Mouse (Mus musculus) midbrain, embryonic 11.5 days (tissue): ENCODE data around the gene Lmf1. TPM values are rescaled to one million over a fixed set of nuclear protein-coding genes. Genes with fewer than 3 reads are reported as not detected.

Source experiments
- ATAC-seq: fragments of 200-750 bp; cut with Nextera tagmentation; 2 replicates; pipeline ENCODE4 v1.8.0; 2017; ENCODE audit warnings: moderate TSS enrichment, moderate library complexity; ENCODE audit not compliant: low FRiP score
- DNase-seq: peaks from one replicate; pipeline ENCODE4 v3.0.0; 2015; ENCODE audit warnings: low spot score; ENCODE audit errors: missing footprints
- H3K27ac ChIP-seq: fragments of 300-500 bp; sonication (generic); 2 replicates; pipeline ENCODE4 v1.5.1; 2014; ENCODE audit warnings: low read depth, low read length
- H3K27me3 ChIP-seq: fragments of 300-500 bp; sonication (generic); 2 replicates; pipeline ENCODE4 v1.6.1; 2014; ENCODE audit warnings: mild to moderate bottlenecking, low read length, moderate library complexity, mixed read lengths; ENCODE audit not compliant: control insufficient read depth, insufficient read depth
- H3K36me3 ChIP-seq: fragments of 300-500 bp; sonication (generic); 2 replicates; pipeline ENCODE4 v1.6.1; 2014; ENCODE audit warnings: mild to moderate bottlenecking, low read length, moderate library complexity, mixed read lengths; ENCODE audit not compliant: control insufficient read depth, insufficient read depth
- H3K4me1 ChIP-seq: fragments of 300-500 bp; sonication (generic); 2 replicates; pipeline ENCODE4 v1.6.1; 2014; ENCODE audit warnings: low read length; ENCODE audit not compliant: control insufficient read depth, insufficient read depth
- H3K4me2 ChIP-seq: fragments of 300-500 bp; sonication (generic); 2 replicates; pipeline ENCODE4 v1.6.1; 2014; ENCODE audit warnings: mild to moderate bottlenecking, moderate library complexity
- H3K4me3 ChIP-seq: fragments of 300-500 bp; sonication (generic); 2 replicates; pipeline ENCODE4 v1.5.1; 2014; ENCODE audit warnings: low read depth, low read length
- H3K9ac ChIP-seq: fragments of 300-500 bp; sonication (generic); 2 replicates; pipeline ENCODE4 v1.6.1; 2014; ENCODE audit warnings: low read length
- H3K9me3 ChIP-seq: fragments of 300-500 bp; sonication (generic); 2 replicates; pipeline ENCODE4 v1.6.1; 2016; ENCODE audit warnings: low read length; ENCODE audit not compliant: control insufficient read depth
- WGBS: fragments of 180-500 bp; shearing (Covaris S2); extraction: QIAGEN DNeasy Blood & Tissue Kit; methylation state at CpG from one replicate; pipeline ENCODE4 v1.1.7; 2014; 5-methylcytosine and 5-hydroxymethylcytosine counted together
- polyA plus RNA-seq: library from polyadenylated mRNA; unstranded; fragments of >200 nt; fragmentation: Nextera tagmentation; extraction: Ambion mirVana; gene quantifications from 2 replicates; pipeline ENCODE4 v1.2.1, GENCODE M21; 2014

Lmf1 gene
- polyA plus RNA-seq, 1 experiment from 2014 or later: 19.2 TPM

- ATAC-seq: no peak
- H3K27ac ChIP-seq: no peak overlapping the region
- 81% methylated on average over 8 of the region's 8 CpGs for WGBS
Measured at GRCm38 (mm10) chr17:25642032-25642431, 63.1 kb downstream of the Lmf1 start.

DNA sequence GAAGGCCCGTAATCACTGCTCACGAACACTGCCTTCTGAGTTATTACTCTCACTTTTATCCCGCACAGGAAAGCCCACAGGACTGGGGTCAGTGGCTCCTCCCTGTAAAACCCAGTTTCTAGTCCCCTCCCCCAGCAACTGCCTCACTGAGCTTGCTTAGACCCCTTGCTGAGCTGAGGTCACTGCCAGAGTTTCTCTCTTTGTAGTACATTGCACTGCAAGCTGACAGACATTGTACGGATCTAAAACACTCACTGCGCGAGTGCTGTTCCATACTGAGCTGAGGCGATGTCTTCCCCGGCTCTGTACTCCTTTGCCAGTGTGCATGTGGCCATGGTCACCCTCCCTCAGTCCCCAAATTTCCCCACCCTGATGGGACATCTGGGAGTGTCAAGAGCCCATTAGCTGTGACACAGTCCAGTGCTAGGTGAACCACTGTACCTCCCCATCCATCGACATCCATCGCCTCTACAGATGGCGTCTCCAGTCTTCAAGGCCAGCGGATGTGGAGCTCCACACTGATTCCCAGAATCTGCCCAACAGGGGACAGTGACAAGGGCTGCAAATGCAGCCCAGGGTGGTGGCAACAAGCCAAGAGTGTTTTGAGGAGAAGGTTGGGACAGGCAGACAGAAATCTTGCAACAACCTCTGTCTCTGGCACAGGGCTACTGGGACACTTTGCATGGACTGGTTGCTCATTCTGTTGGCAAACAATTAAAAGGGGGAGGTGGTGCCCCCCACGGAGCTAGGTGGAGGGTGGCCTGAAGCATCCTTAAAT, 64.8 kb downstream of the Lmf1 start:
- H3K4me3 ChIP-seq: no peak overlapping the region
- 63% methylated on average over 13 of the region's 13 CpGs for WGBS
- H3K27me3 ChIP-seq: no peaks in the 10 kb centered on the region
- no peaks in the 10 kb centered on the region for H3K36me3 ChIP-seq
- H3K4me1 ChIP-seq: peaks cover 9% of the 10 kb centered on the region
- H3K4me2 ChIP-seq: no peak overlapping the region
- H3K9ac ChIP-seq: no peak overlapping the region; the same call in 1 of the 2 replicates
- H3K27ac ChIP-seq: no peak overlapping the region
- no peak for ATAC-seq
- no peak for DNase-seq
- H3K9me3 ChIP-seq: no peaks in the 10 kb centered on the region

More at GRCm38 (mm10) chr17:25642032-25642431, 63.1 kb downstream of the Lmf1 start:
- no peak overlapping the region for H3K4me2 ChIP-seq
- H3K9me3 ChIP-seq: no peaks in the 10 kb centered on the region
- H3K4me1 ChIP-seq: peaks cover 9% of the 10 kb centered on the region
- H3K4me3 ChIP-seq: no peak overlapping the region
- no peaks in the 10 kb centered on the region for H3K27me3 ChIP-seq
- DNase-seq: no peak
- H3K36me3 ChIP-seq: no peaks in the 10 kb centered on the region
- H3K9ac ChIP-seq: no peak overlapping the region

DNA sequence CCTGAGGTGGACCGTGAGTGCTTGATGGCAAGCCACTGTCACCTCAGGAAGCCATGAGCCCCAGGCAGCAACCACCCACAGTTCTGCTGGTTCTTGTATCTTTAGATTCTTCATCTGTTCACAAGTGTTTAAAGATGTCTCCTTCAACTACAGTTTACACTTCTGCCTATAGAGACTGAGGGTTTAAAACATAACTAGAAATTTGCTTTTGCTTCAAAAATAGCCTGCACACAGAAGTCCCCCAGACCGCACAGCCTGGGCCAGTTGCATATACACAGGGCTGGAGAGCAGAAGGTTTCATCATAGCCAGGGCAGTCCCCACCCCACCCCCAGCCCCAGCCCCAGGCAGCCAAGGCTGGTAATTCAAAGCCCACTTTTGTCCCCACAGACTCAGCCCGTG, 65.9 kb downstream of the Lmf1 start:
- no peak for DNase-seq
- no peak for ATAC-seq
- Histone ChIP-seq H3K27ac (no peak overlapping the region), H3K27me3 (no peaks in the 10 kb centered on the region), H3K9me3 (no peaks in the 10 kb centered on the region), H3K4me3 (no peak overlapping the region), H3K9ac (no peak overlapping the region), H3K4me2 (no peak overlapping the region), H3K36me3 (no peaks in the 10 kb centered on the region), H3K4me1 (peaks cover 9% of the 10 kb centered on the region)
- 88% methylated on average over 3 of the region's 3 CpGs for WGBS

DNA sequence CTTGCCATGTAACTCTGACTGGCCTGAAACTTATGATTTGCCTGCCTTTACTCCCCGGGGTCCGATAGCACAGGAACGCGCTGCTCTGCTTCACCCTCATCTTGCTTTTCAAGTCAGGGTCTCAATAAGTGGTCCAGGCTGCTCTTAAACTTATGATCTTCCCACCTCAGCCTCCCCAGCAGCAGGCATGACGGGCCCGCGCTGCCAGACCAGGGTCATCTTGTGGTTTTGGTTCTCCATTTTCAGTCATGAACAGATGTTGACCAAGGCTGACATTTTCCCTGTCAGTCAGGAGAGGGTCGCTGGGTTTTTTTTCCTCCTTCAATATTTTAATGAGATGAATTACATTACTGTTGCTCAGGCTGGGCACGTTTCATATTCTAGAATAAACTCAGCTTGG, 66.8 kb downstream of the Lmf1 start:
- peaks cover 9% of the 10 kb centered on the region for H3K4me1 ChIP-seq
- H3K36me3 ChIP-seq: no peaks in the 10 kb centered on the region
- no peaks in the 10 kb centered on the region for H3K27me3 ChIP-seq
- no peak overlapping the region for H3K9ac ChIP-seq
- no peaks in the 10 kb centered on the region for H3K9me3 ChIP-seq
- DNase-seq (no peak), ATAC-seq (no peak)
- H3K27ac ChIP-seq: no peak overlapping the region
- 89% methylated on average over 9 of the region's 9 CpGs for WGBS
- H3K4me3 ChIP-seq: no peak overlapping the region
- no peak overlapping the region for H3K4me2 ChIP-seq

DNA sequence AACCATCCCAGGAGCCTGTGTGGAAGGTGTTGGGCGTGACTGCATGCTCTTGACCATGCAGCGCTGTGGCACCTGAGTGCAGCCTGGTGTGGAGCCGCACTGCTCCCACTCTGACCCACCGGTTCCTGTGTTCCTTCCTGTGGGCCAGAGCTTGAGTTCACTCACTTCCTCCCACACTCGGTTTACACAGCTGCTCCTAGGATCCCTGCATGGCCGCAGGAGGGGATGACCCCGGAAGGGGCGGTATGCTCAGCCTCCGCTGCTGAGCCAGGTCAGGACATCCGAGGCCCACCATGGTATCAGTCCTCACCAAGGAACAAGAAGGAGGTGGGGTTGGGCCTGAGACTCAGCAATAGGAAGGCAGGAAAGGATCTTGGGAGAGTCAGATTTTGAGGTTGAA, 69.0 kb downstream of the Lmf1 start:
- WGBS: 89% methylated on average over 10 of the region's 10 CpGs
- Histone ChIP-seq H3K27ac (no peak overlapping the region), H3K4me2 (no peak overlapping the region), H3K36me3 (no peaks in the 10 kb centered on the region), H3K4me3 (no peak overlapping the region), H3K4me1 (peaks cover 9% of the 10 kb centered on the region), H3K9ac (no peak overlapping the region), H3K27me3 (no peaks in the 10 kb centered on the region), H3K9me3 (no peaks in the 10 kb centered on the region)
- DNase-seq: no peak
- no peak for ATAC-seq

DNA sequence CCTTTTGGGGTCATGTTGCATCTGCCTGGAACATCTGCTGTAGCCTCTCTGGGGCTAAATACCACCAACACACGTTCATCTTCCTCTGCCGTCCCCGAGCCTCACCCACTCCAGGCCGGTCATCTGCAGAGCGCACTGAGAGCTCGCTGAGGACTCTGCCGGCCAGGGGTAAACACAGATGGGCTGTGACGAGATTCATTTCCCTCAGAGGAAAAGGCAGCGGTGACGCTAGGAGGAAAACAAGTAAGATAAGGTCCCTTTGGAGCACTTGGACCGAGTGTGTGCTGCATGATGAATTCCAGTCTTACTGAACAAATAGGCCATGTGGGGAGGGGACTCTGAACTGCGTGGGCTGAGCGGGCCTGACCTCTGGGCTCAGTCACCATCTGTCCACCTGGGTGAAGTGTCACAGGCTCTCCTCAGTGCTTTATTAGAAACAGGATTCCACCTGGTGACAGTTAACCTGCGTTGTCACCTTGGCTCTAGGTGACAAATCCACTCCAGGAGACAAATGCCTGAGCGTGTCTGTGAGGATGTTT, 69.9 kb downstream of the Lmf1 start:
- Histone ChIP-seq H3K4me1 (peaks cover 2% of the 10 kb centered on the region), H3K9me3 (no peaks in the 10 kb centered on the region), H3K36me3 (no peaks in the 10 kb centered on the region), H3K4me2 (no peak overlapping the region), H3K27me3 (no peaks in the 10 kb centered on the region), H3K9ac (no peak overlapping the region), H3K4me3 (no peak overlapping the region), H3K27ac (no peak overlapping the region)
- 85% methylated on average over 15 of the region's 15 CpGs for WGBS
- ATAC-seq: no peak
- no peak for DNase-seq

GRCm38 (mm10) chr17:25650726-25651125, 71.8 kb downstream of the Lmf1 start:
- DNase-seq (no peak), ATAC-seq (no peak)
- Histone ChIP-seq H3K9ac (no peak overlapping the region), H3K4me2 (no peak overlapping the region), H3K27me3 (no peaks in the 10 kb centered on the region), H3K4me3 (no peak overlapping the region), H3K4me1 (no peaks in the 10 kb centered on the region; the same call in 1 of the 2 replicates), H3K9me3 (no peaks in the 10 kb centered on the region), H3K36me3 (no peaks in the 10 kb centered on the region), H3K27ac (no peak overlapping the region)
- WGBS: 91% methylated on average over 7 of the region's 7 CpGs

DNA sequence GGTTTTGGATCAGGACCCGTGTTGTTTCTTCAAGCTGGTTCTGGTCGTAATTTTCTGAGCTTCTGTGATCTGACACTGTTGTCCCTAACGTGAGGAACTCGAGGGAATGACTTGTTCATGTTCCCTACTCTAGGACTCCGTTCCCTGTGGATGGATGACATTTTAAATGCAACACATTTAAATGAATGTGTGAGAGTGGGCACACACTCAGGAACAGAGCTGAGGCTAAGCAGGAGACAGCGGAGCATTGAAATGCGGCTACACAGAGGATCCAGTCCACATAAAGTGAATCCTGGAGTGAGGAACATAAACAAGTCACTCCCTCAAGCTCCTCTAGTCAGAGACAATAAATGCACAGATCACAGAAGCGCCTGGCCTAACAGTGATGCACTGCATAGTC, 73.4 kb downstream of the Lmf1 start:
- DNase-seq (no peak), ATAC-seq (no peak)
- WGBS: 87% methylated on average over 8 of the region's 8 CpGs
- H3K4me1 ChIP-seq: no peaks in the 10 kb centered on the region; the same call in 1 of the 2 replicates
- H3K4me2 ChIP-seq: no peak overlapping the region
- no peak overlapping the region for H3K9ac ChIP-seq
- H3K36me3 ChIP-seq: peaks cover 2% of the 10 kb centered on the region; the same call in 1 of the 2 replicates
- no peaks in the 10 kb centered on the region for H3K27me3 ChIP-seq
- H3K9me3 ChIP-seq: no peaks in the 10 kb centered on the region
- no peak overlapping the region for H3K4me3 ChIP-seq
- H3K27ac ChIP-seq: no peak overlapping the region

DNA sequence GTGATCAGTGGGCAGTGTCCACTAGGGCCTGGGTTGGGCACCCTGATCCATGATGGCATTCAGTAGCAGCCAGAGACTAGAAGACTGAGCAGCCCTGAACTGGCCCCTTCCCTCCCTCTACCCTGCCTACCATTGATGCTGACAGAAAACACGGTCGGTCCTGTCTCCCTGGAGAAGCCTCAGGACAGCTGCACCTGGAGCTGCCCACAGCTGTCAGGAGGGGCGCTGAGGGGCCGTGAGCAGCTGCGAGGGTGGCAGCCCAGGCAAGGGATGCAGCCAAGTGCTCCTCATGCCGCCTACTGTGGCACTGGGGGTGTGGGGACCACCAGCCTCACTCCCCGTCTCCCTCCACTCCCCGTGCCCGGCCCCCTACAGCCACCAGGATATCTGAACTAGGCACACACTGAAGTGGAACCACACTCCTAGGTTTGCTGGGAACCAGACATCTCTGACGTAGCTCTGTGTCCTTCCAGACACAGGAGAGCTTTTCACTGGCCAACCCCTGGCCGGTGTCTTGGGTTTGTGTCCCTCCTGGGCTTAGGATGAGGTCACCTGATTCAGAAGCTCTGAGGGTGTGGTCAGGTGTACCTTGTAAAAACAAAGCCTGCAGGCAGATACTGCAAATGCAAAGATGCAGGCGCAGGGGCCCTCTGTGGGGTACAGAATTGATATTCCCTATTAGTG, 77.4 kb downstream of the Lmf1 start:
- Histone ChIP-seq H3K4me1 (no peaks in the 10 kb centered on the region; the same call in 1 of the 2 replicates), H3K9ac (no peak overlapping the region), H3K36me3 (peaks cover 2% of the 10 kb centered on the region; the same call in 1 of the 2 replicates), H3K4me3 (no peak overlapping the region), H3K27ac (no peak overlapping the region), H3K9me3 (no peaks in the 10 kb centered on the region), H3K27me3 (no peaks in the 10 kb centered on the region), H3K4me2 (no peak overlapping the region)
- DNase-seq (no peak), ATAC-seq (no peak)
- 84% methylated on average over 12 of the region's 12 CpGs for WGBS
